Mouse (Mus musculus) CH12.LX (cell line): ENCODE data around the gene Clint1. TPM values are rescaled to one million over a fixed set of nuclear protein-coding genes. Genes with fewer than 3 reads are reported as not detected.

Experiments used
- DNase-seq: peaks from one replicate; pipeline ENCODE4 v3.0.0-alpha.2; 2013; ENCODE audit errors: extremely low read depth
- H3K27ac ChIP-seq: 2 replicates; pipeline ENCODE4 v1.5.1; 2012; ENCODE audit warnings: low read depth, mild to moderate bottlenecking, control low read depth, moderate library complexity; ENCODE audit not compliant: insufficient read depth
- H3K27me3 ChIP-seq: replicated peaks from 2 replicates; pipeline ENCODE3; 2012; ENCODE audit warnings: inconsistent platforms
- H3K36me3 ChIP-seq, 2 experiments: replicated peaks in 1 of 2; 2 replicates each; pipeline versions ENCODE3 to v1.6.1; 2012; ENCODE audit warnings: inconsistent platforms in 1 of 2, low read length in 1 of 2, mild to moderate bottlenecking in 1 of 2, mixed read lengths in 1 of 2, moderate library complexity in 1 of 2; ENCODE audit not compliant: control insufficient read depth in 1 of 2, insufficient read depth in 1 of 2
- H3K4me1 ChIP-seq, 2 experiments: 2 replicates each; pipeline ENCODE4 v1.6.1; 2012; ENCODE audit warnings: inconsistent platforms in 1 of 2, moderate library complexity in 1 of 2; ENCODE audit not compliant: insufficient read depth in 2 of 2, control insufficient read depth in 1 of 2
- H3K4me2 ChIP-seq: 2 replicates; pipeline ENCODE4 v1.6.1; 2012; ENCODE audit warnings: low read depth, mild to moderate bottlenecking, control low read depth; ENCODE audit not compliant: poor library complexity, insufficient read depth, severe bottlenecking
- H3K4me3 ChIP-seq, 3 experiments: fragments of 150-350 bp in 1 of 3; sonication (generic) in 1 of 3; replicated peaks in 1 of 3; 2 replicates each; pipeline versions ENCODE3 to v1.5.1; 2011 to 2012; ENCODE audit warnings: low read depth in 2 of 3, low read length in 2 of 3, mild to moderate bottlenecking in 2 of 3, moderate library complexity in 2 of 3, control low read depth in 1 of 3, improper control_type of control experiment in 1 of 3, inconsistent platforms in 1 of 3, mixed read lengths in 1 of 3; ENCODE audit not compliant: poor library complexity in 1 of 3
- H3K79me2 ChIP-seq: replicated peaks from 2 replicates; pipeline ENCODE4 v1.6.1; 2012; ENCODE audit warnings: mild to moderate bottlenecking, moderate library complexity; ENCODE audit not compliant: control insufficient read depth, poor library complexity, insufficient read depth, severe bottlenecking; ENCODE audit errors: extremely low read depth
- H3K9ac ChIP-seq: 2 replicates; pipeline ENCODE4 v1.6.1; 2012; ENCODE audit warnings: low read depth, mild to moderate bottlenecking, control low read depth, moderate library complexity; ENCODE audit not compliant: insufficient read depth
- H3K9me3 ChIP-seq: replicated peaks from 2 replicates; pipeline ENCODE3; 2012; ENCODE audit warnings: low read length, inconsistent platforms, mixed read lengths
- BHLHE40 ChIP-seq: IDR thresholded peaks from 2 replicates; pipeline ENCODE4 v1.6.1; 2011; ENCODE audit warnings: mild to moderate bottlenecking, low read depth, low read length, improper control_type of control experiment
- E2F4 ChIP-seq: IDR thresholded peaks from 2 replicates; pipeline ENCODE4 v1.6.1; 2011; ENCODE audit warnings: low read depth, low read length, improper control_type of control experiment; ENCODE audit not compliant: insufficient replicate concordance
- ELF1 ChIP-seq: IDR thresholded peaks from 2 replicates; pipeline ENCODE4 v1.6.1; 2014; ENCODE audit warnings: low read depth, mild to moderate bottlenecking, inconsistent platforms, low read length, improper control_type of control experiment
- ETS1 ChIP-seq: conservative IDR thresholded peaks from 2 replicates; pipeline ENCODE4 v1.6.1; 2012; ENCODE audit warnings: low read depth, mild to moderate bottlenecking, inconsistent platforms, low read length, improper control_type of control experiment, moderate library complexity
- GABPA ChIP-seq: IDR thresholded peaks from 2 replicates; pipeline ENCODE4 v1.6.1; 2012; ENCODE audit warnings: low read depth, low read length, improper control_type of control experiment, inconsistent platforms; ENCODE audit not compliant: insufficient replicate concordance
- IRF4 ChIP-seq: IDR thresholded peaks from 2 replicates; pipeline ENCODE4 v1.6.1; 2014; ENCODE audit warnings: low read depth, mild to moderate bottlenecking, inconsistent platforms, low read length, improper control_type of control experiment
- MAFK ChIP-seq: IDR thresholded peaks from 2 replicates; pipeline ENCODE4 v1.6.1; 2011; ENCODE audit warnings: low read length, improper control_type of control experiment; ENCODE audit not compliant: insufficient replicate concordance
- MAX ChIP-seq: IDR thresholded peaks from 2 replicates; pipeline ENCODE4 v1.6.1; 2011; ENCODE audit warnings: low read length, improper control_type of control experiment
- MEF2A ChIP-seq: IDR thresholded peaks from 2 replicates; pipeline ENCODE4 v1.6.1; 2014; ENCODE audit warnings: low read depth, mild to moderate bottlenecking, inconsistent platforms, low read length, improper control_type of control experiment, borderline replicate concordance
- MYC ChIP-seq: IDR thresholded peaks from 2 replicates; pipeline ENCODE4 v1.6.1; 2011; ENCODE audit warnings: low read depth, mild to moderate bottlenecking, improper control_type of control experiment, low read length
- NELFE ChIP-seq: IDR thresholded peaks from 2 replicates; pipeline ENCODE4 v1.6.1; 2011; ENCODE audit warnings: low read depth, low read length, improper control_type of control experiment
- RAD21 ChIP-seq: IDR thresholded peaks from 2 replicates; pipeline ENCODE4 v1.6.1; 2011; ENCODE audit warnings: low read depth, mild to moderate bottlenecking, low read length, improper control_type of control experiment, moderate library complexity
- RCOR1 ChIP-seq: conservative IDR thresholded peaks from 2 replicates; pipeline ENCODE4 v1.6.1; 2012; ENCODE audit warnings: low read depth, mild to moderate bottlenecking, inconsistent platforms, low read length, improper control_type of control experiment
- SIN3A ChIP-seq: IDR thresholded peaks from 2 replicates; pipeline ENCODE4 v1.6.1; 2012; ENCODE audit warnings: low read length, improper control_type of control experiment, inconsistent platforms
- SMC3 ChIP-seq: IDR thresholded peaks from 2 replicates; pipeline ENCODE4 v1.6.1; 2011; ENCODE audit warnings: low read depth, low read length, improper control_type of control experiment
- USF1 ChIP-seq: IDR thresholded peaks from 2 replicates; pipeline ENCODE4 v1.6.1; 2014; ENCODE audit warnings: low read depth, mild to moderate bottlenecking, inconsistent platforms, low read length, improper control_type of control experiment
- ZC3H11A ChIP-seq: IDR thresholded peaks from 2 replicates; pipeline ENCODE4 v1.6.1; 2012; ENCODE audit warnings: low read depth, mild to moderate bottlenecking, inconsistent platforms, low read length, improper control_type of control experiment
- dilution Hi-C: fragments of 300-500 bp; cut with MboI; formaldehyde crosslinking; loops from 2 replicates; pipeline ENCODE4 v1.14.3; 2020; ENCODE audit warnings: low sequenced_read_pairs; ENCODE audit not compliant: extremely low pct_unique_long_range_greater_than_20kb, extremely low pct_ligation_motif_present
- in situ Hi-C: fragments of 300-500 bp; cut with MboI; formaldehyde crosslinking; loops from 3 replicates; pipeline ENCODE4 v1.14.3; 2019; ENCODE audit warnings: low sequenced_read_pairs, low pct_ligation_motif_present, low pct_unique_long_range_greater_than_20kb, mixed read lengths
- polyA plus RNA-seq: library from polyadenylated mRNA; unstranded; fragments of >175 nt; gene quantifications from 2 replicates; pipeline ENCODE4 v1.2.1, GENCODE M21; 2012; ENCODE audit warnings: low read depth; ENCODE audit not compliant: insufficient read length
- total RNA-seq, 2 experiments: library from RNA; depleted of rRNA; stranded (reverse); fragments of 300-350 nt in 1 of 2; fragments of >200 nt in 1 of 2; gene quantifications; 2 replicates each; pipeline ENCODE4 v1.2.3; 2012 to 2014

The Clint1 gene
- total and polyA plus RNA-seq, 3 experiments: 54.1 to 137 (median 98.5) TPM

DNA sequence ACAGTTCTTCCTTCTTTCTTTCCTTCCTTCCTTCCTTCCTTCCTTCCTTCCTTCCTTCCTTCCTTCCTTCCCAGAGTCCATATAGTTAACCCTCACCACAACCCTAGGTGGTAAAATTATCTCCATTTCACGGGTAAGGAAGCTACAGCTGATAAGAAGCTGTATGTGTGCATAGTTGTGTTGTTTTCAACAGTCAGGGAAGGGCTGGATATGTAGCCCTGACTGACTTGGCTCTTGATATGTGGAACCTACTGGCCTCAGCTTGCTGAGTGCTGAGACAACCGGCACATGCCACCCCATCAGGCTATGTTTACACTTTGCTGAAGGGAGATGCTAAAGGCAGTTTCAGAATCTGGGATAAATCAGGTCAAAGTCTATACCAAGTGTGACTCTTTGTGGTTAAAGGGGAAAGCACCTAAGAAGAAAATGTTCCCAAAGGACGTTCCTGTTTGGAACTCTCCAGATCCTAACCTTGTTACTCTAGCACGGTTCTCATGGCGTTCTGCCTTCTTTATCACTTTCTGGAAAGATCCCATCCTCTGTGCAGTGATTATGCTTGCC, 14.5 kb upstream of the Clint1 start:
- no peak for TF ChIP-seq MAX
- no peak for TF ChIP-seq NELFE
- TF ChIP-seq SIN3A: no peak
- no peak for TF ChIP-seq USF1
- TF ChIP-seq BHLHE40: 0 out of 2 replicates have a peak, but pooled peaks have one; percentile 12
- no peaks in the 10 kb centered on the region for H3K36me3 ChIP-seq
- no peak overlapping the region for H3K4me3 ChIP-seq
- H3K27me3 ChIP-seq: no peaks in the 10 kb centered on the region
- dilution Hi-C loops: no loop called here
- H3K4me2 ChIP-seq: no peak overlapping the region
- no peak overlapping the region for H3K9ac ChIP-seq
- no peaks in the 10 kb centered on the region for H3K9me3 ChIP-seq
- DNase-seq: no peak
- H3K4me1 ChIP-seq: peaks cover 2 to 4% of the 10 kb centered on the region in 2 experiments; a peak in 2 of 4 replicates
- in situ Hi-C loops: no loop called here
- no peak overlapping the region for H3K27ac ChIP-seq
- H3K79me2 ChIP-seq: no peaks in the 10 kb centered on the region; the same call in 1 of the 2 replicates

DNA sequence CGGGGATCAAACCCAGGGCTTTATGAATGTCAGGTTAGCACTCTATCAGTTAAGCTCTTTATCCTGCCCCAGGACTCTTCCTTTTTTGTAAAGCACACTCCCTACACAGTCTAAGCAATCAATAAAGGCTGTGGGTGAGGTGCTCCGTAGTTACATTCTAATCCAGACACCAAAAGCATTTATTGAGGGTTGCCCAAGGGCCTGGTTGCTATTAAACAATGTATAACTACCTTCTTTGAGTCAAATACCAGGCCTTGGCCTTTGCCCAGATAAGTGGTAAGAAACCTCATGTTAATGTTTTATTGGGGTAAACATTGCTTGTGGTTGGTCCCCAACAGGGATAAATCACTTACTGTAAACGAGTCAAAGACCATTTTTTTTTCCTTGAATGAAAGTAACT, 13.4 kb upstream of the Clint1 start:
- Histone ChIP-seq H3K36me3 (no peaks in the 10 kb centered on the region), H3K9ac (no peak overlapping the region), H3K27me3 (no peaks in the 10 kb centered on the region), H3K4me2 (no peak overlapping the region), H3K4me1 (peaks cover 2 to 4% of the 10 kb centered on the region in 2 experiments; a peak in 2 of 4 replicates), H3K4me3 (no peak overlapping the region), H3K9me3 (peaks cover 4% of the 10 kb centered on the region), H3K79me2 (no peaks in the 10 kb centered on the region; the same call in 1 of the 2 replicates), H3K27ac (no peak overlapping the region)
- dilution Hi-C loops (no loop called here), in situ Hi-C loops (no loop called here)
- DNase-seq: no peak
- TF ChIP-seq E2F4: no peak
- no peak for TF ChIP-seq NELFE
- no peak for TF ChIP-seq IRF4
- TF ChIP-seq ZC3H11A: no peak
- no peak for TF ChIP-seq SMC3
- no peak for TF ChIP-seq MAX
- TF ChIP-seq GABPA: no peak
- TF ChIP-seq RCOR1: no peak
- no peak for TF ChIP-seq ELF1
- no peak for TF ChIP-seq MAFK
- no peak for TF ChIP-seq BHLHE40
- TF ChIP-seq ETS1: no peak
- no peak for TF ChIP-seq MYC
- no peak for TF ChIP-seq RAD21
- TF ChIP-seq MEF2A: no peak
